Comparison of ENCODE assay signal across 18 mouse cellular contexts in the genomic region with DNA sequence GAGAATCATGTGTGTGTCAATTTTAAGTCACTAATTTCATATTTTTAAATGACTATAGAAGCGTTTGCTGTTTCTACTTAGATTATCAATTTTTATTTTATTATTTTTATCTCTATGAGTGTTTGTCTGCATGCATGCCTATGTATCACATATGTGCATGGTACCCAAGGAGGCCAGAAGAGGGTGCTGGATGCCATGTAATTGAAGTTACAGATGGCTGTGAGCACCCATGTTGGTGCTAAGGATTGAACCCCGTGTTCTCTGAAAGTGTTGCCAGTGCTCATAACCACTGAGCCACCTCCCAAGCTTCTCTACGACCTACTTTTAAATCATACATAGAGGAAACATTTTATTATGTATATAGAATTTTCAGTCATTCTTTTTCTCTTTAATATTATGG.
"Had no signal": no experiment of that assay in that cellular context is flagged by ENCODE, and none has a peak within 500 bp of the region (broad histone marks: within the 10 kb centered on the region; RNA-seq: fewer than 3 reads in every experiment).

No protein-coding gene starts in this region.

- H3K36me3 ChIP-seq: midbrain, embryonic 10.5 days; midbrain, embryonic 12.5 days; neural tube, embryonic 13.5 days; neural tube, embryonic 15.5 days; stomach, embryonic 15.5 days had no signal

- H3K27me3 ChIP-seq: midbrain, embryonic 12.5 days; neural tube, embryonic 13.5 days; neural tube, embryonic 15.5 days; stomach, embryonic 15.5 days had no signal

- H3K27ac ChIP-seq: midbrain, embryonic 10.5 days; midbrain, embryonic 12.5 days; neural tube, embryonic 13.5 days; neural tube, embryonic 15.5 days; stomach, embryonic 15.5 days had no signal

- H3K9me3 ChIP-seq: midbrain, embryonic 10.5 days; midbrain, embryonic 12.5 days; neural tube, embryonic 15.5 days; stomach, embryonic 15.5 days had no signal

- H3K9ac ChIP-seq: lung, embryonic 14.5 days; midbrain, embryonic 12.5 days; neural tube, embryonic 13.5 days; neural tube, embryonic 15.5 days; stomach, embryonic 15.5 days had no signal

- H3K4me1 ChIP-seq: midbrain, embryonic 12.5 days; stomach, embryonic 15.5 days had no signal

- H3K4me2 ChIP-seq: lung, embryonic 14.5 days; midbrain, embryonic 12.5 days; neural tube, embryonic 13.5 days; neural tube, embryonic 15.5 days; stomach, embryonic 15.5 days had no signal

- DNase-seq: lung, adult 18-20 months; lung, embryonic 14.5 days; lung, postnatal 10 days; lung, postnatal 4 days; midbrain, embryonic 14.5 days; retina, postnatal 1 day; right cerebral cortex, adult 18-20 months; right cerebral cortex, postnatal 25 days; thymus, adult 2 months; thymus, postnatal 25 days; thymus, postnatal 4 days had no signal

- H3K4me3 ChIP-seq: midbrain, embryonic 10.5 days; midbrain, embryonic 12.5 days; myocyte; neural tube, embryonic 13.5 days; neural tube, embryonic 15.5 days; stomach, embryonic 15.5 days had no signal

- ATAC-seq: midbrain, embryonic 16.5 days had no signal
